Mouse (Mus musculus) megakaryocyte, embryonic 14.5 days (primary cell): ENCODE measurements around the gene Rab3ip. TPM values are rescaled to one million over a fixed set of nuclear protein-coding genes. Genes with fewer than 3 reads are reported as not detected.
A peak's percentile ranks its signal among the peaks of the same experiment; 100 is the strongest.

Experiments
- H3K27me3 ChIP-seq: replicated peaks from 2 replicates; pipeline ENCODE3; 2012; ENCODE audit warnings: inconsistent platforms
- H3K36me3 ChIP-seq: replicated peaks from 2 replicates; pipeline ENCODE3; 2012; ENCODE audit warnings: low read length, inconsistent platforms, mixed read lengths
- H3K4me1 ChIP-seq: 2 replicates; pipeline ENCODE4 v1.6.1; 2012; ENCODE audit warnings: inconsistent platforms
- H3K4me3 ChIP-seq: replicated peaks from 2 replicates; pipeline ENCODE3; 2012; ENCODE audit warnings: moderate library complexity, mild to moderate bottlenecking, inconsistent platforms
- H3K9me3 ChIP-seq: 2 replicates; pipeline ENCODE4 v1.6.1; 2012; ENCODE audit warnings: inconsistent platforms
- FLI1 ChIP-seq: IDR thresholded peaks from 2 replicates; pipeline ENCODE4 v1.6.1; 2012; ENCODE audit warnings: low read length, inconsistent platforms, mixed read lengths
- GATA1 ChIP-seq: IDR thresholded peaks from 3 replicates; pipeline ENCODE4 v1.6.1; 2012; ENCODE audit warnings: mixed read lengths, low read length, inconsistent platforms, borderline replicate concordance
- polyA plus RNA-seq: library from polyadenylated mRNA; stranded (reverse); fragments of >175 nt; gene quantifications from 2 replicates; pipeline ENCODE4 v1.2.3, GENCODE M21; 2012; ENCODE audit warnings: low replicate concordance; ENCODE audit not compliant: insufficient read depth

Gene Rab3ip
- polyA plus RNA-seq, 1 experiment, result 4.8 TPM

GRCm38 (mm10) chr10:116912850-116913249 lies 37.7 kb downstream of the Rab3ip start:
- Histone ChIP-seq H3K27me3 (no peaks in the 10 kb centered on the region), H3K4me3 (no peak overlapping the region), H3K9me3 (no peaks in the 10 kb centered on the region), H3K36me3 (peaks cover 77% of the 10 kb centered on the region), H3K4me1 (peaks cover 8% of the 10 kb centered on the region)
- no peak for TF ChIP-seq GATA1
- no peak for TF ChIP-seq FLI1

- TF ChIP-seq FLI1 (no peak), GATA1 (no peak)
- Histone ChIP-seq H3K4me1 (peaks cover 4% of the 10 kb centered on the region), H3K36me3 (peaks cover 85% of the 10 kb centered on the region), H3K9me3 (no peaks in the 10 kb centered on the region), H3K4me3 (peak overlapping the region; percentile 62), H3K27me3 (no peaks in the 10 kb centered on the region)
Measured at GRCm38 (mm10) chr10:116908901-116909642, 41.5 kb downstream of the Rab3ip start.

- H3K9me3 ChIP-seq, result no peaks in the 10 kb centered on the region
- no peaks in the 10 kb centered on the region for H3K27me3 ChIP-seq
- no peak for TF ChIP-seq GATA1
- no peak for TF ChIP-seq FLI1
- H3K36me3 ChIP-seq, result peaks cover 64% of the 10 kb centered on the region
- H3K4me1 ChIP-seq, result peaks cover 4% of the 10 kb centered on the region
- H3K4me3 ChIP-seq, result no peak overlapping the region
Measured at GRCm38 (mm10) chr10:116906794-116907193, 43.8 kb downstream of the Rab3ip start.

GRCm38 (mm10) chr10:116904503-116904908 lies 46.1 kb downstream of the Rab3ip start:
- Histone ChIP-seq H3K4me1 (peaks cover 4% of the 10 kb centered on the region), H3K36me3 (peaks cover 41% of the 10 kb centered on the region), H3K4me3 (no peak overlapping the region), H3K9me3 (no peaks in the 10 kb centered on the region), H3K27me3 (no peaks in the 10 kb centered on the region)
- no peak for TF ChIP-seq FLI1
- TF ChIP-seq GATA1, result no peak

- Histone ChIP-seq H3K4me1 (peaks cover 13% of the 10 kb centered on the region; the same call in 1 of the 2 replicates), H3K27me3 (no peaks in the 10 kb centered on the region), H3K9me3 (no peaks in the 10 kb centered on the region), H3K4me3 (no peak within 1 kb of the TSS), H3K36me3 (no peaks in the 10 kb centered on the region)
- TF ChIP-seq GATA1, result no peak
- no peak for TF ChIP-seq FLI1
Measured at GRCm38 (mm10) chr10:116896336-116897177, 54.0 kb downstream of the Rab3ip start, which contains the start of gene Myrfl. Gene Myrfl (minus strand): TSS chr10:116896919.

GRCm38 (mm10) chr10:116895108-116895833 lies 55.3 kb downstream of the Rab3ip start:
- Histone ChIP-seq H3K27me3 (no peaks in the 10 kb centered on the region), H3K4me1 (peaks cover 13% of the 10 kb centered on the region; the same call in 1 of the 2 replicates), H3K9me3 (no peaks in the 10 kb centered on the region), H3K4me3 (no peak overlapping the region), H3K36me3 (no peaks in the 10 kb centered on the region)
- TF ChIP-seq FLI1 (no peak), GATA1 (no peak)

GRCm38 (mm10) chr10:116894540-116894939 lies 56.0 kb downstream of the Rab3ip start:
- Histone ChIP-seq H3K36me3 (no peaks in the 10 kb centered on the region), H3K27me3 (no peaks in the 10 kb centered on the region), H3K4me3 (no peak overlapping the region), H3K9me3 (no peaks in the 10 kb centered on the region), H3K4me1 (peaks cover 13% of the 10 kb centered on the region; the same call in 1 of the 2 replicates)
- TF ChIP-seq FLI1 (no peak), GATA1 (no peak)

- H3K9me3 ChIP-seq, result no peaks in the 10 kb centered on the region
- H3K4me3 ChIP-seq, result peak overlapping the region; percentile 81
- no peaks in the 10 kb centered on the region for H3K27me3 ChIP-seq
- H3K4me1 ChIP-seq, result peaks cover 13% of the 10 kb centered on the region; the same call in 1 of the 2 replicates
- TF ChIP-seq FLI1 (no peak), GATA1 (no peak)
- H3K36me3 ChIP-seq, result no peaks in the 10 kb centered on the region
Measured at GRCm38 (mm10) chr10:116893753-116894152, 56.8 kb downstream of the Rab3ip start.

- H3K9me3 ChIP-seq, result peaks cover 16% of the 10 kb centered on the region
- H3K36me3 ChIP-seq, result no peaks in the 10 kb centered on the region
- no peaks in the 10 kb centered on the region for H3K27me3 ChIP-seq
- H3K4me1 ChIP-seq, result peaks cover 13% of the 10 kb centered on the region; the same call in 1 of the 2 replicates
- TF ChIP-seq FLI1 (no peak), GATA1 (no peak)
- H3K4me3 ChIP-seq, result no peak overlapping the region
Measured at GRCm38 (mm10) chr10:116890587-116890986, 60.0 kb downstream of the Rab3ip start.

GRCm38 (mm10) chr10:116884552-116884951 lies 66.0 kb downstream of the Rab3ip start:
- Histone ChIP-seq H3K4me1 (no peaks in the 10 kb centered on the region), H3K36me3 (no peaks in the 10 kb centered on the region), H3K27me3 (no peaks in the 10 kb centered on the region), H3K9me3 (peaks cover 23% of the 10 kb centered on the region), H3K4me3 (no peak overlapping the region)
- no peak for TF ChIP-seq GATA1
- no peak for TF ChIP-seq FLI1
